Mouse (Mus musculus): ENCODE measurements around the gene Zmynd11. TPM values are rescaled to one million over a fixed set of nuclear protein-coding genes. Genes with fewer than 3 reads are reported as not detected.

Gene Zmynd11
- polyA plus RNA-seq, 1 experiment from 2014 or later, result 152 TPM

DNA sequence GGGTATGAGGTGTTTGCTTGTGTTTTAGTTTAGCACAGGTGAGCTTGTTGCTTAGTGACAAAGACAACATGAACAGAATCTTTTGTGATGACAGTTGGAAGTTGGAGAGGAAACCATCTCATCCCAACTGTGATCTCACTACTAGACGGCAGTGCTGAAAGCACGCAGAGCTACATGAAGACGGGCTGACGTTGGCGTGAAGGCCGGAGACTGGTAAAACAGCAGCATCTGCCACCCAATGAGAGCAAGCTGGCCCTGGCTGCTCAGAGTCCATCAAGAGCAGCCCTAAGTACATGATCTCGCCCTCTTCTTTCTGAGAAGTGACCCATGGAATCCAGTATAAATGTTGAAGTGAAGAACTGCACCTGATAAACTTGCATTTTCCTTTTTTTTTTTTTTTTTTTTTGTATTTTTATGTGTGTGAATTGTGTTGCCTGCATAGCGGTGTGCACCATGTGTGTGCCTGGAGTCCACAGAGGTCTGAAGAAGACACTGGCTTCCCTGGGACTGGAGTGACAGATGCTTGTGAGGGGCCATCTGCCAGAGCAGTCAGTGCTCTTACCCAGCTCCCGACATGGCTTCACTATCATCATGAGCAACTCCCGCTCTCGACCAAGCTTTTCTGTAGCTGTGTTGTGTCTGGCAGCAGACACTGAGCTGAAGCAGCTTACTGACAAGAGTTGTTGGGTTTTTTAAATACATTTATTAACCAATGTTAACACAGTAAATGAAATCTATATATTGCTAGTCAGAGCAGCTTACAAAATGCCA lies 80.8 kb downstream of the Zmynd11 start:
- Histone ChIP-seq H3K9me3 (no peaks in the 10 kb centered on the region), H3K27ac (replicated peaks) (0 out of 2 replicates have a peak overlapping the region, but pooled peaks have one; percentile 14), H3K36me3 (peaks cover 56% of the 10 kb centered on the region), H3K4me1 (replicated peaks) (no peaks in the 10 kb centered on the region), H3K27me3 (no peaks in the 10 kb centered on the region), H3K9ac (no peak overlapping the region), H3K4me3 (no peak overlapping the region), H3K4me2 (no peak overlapping the region)
- 88% methylated on average over 11 of the region's 11 CpGs for WGBS
- ATAC-seq (ENCODE audit: low FRiP score, low read depth), result no peak

GRCm38 (mm10) chr13:9683280-9683679 lies 81.8 kb downstream of the Zmynd11 start:
- peaks cover 45% of the 10 kb centered on the region for H3K36me3 ChIP-seq
- no peak overlapping the region for H3K4me2 ChIP-seq
- H3K27me3 ChIP-seq, result no peaks in the 10 kb centered on the region
- H3K4me1 ChIP-seq (replicated peaks), result no peaks in the 10 kb centered on the region
- no peak overlapping the region for H3K9ac ChIP-seq
- H3K4me3 ChIP-seq, result no peak overlapping the region
- H3K9me3 ChIP-seq, result no peaks in the 10 kb centered on the region
- 91% methylated on average over 4 of the region's 4 CpGs for WGBS
- H3K27ac ChIP-seq (replicated peaks), result no peak overlapping the region
- 0 out of 2 replicates have a peak, but pooled peaks have one; percentile 15 for ATAC-seq (ENCODE audit: low FRiP score, low read depth)

GRCm38 (mm10) chr13:9681492-9681891 lies 83.6 kb downstream of the Zmynd11 start:
- Histone ChIP-seq H3K9ac (no peak overlapping the region), H3K4me3 (no peak overlapping the region), H3K4me2 (no peak overlapping the region), H3K4me1 (replicated peaks) (no peaks in the 10 kb centered on the region), H3K27me3 (no peaks in the 10 kb centered on the region), H3K36me3 (peaks cover 28% of the 10 kb centered on the region), H3K9me3 (no peaks in the 10 kb centered on the region), H3K27ac (replicated peaks) (no peak overlapping the region)
- no peak for ATAC-seq (ENCODE audit: low FRiP score, low read depth)
- WGBS, result 94% methylated on average over 3 of the region's 3 CpGs

DNA sequence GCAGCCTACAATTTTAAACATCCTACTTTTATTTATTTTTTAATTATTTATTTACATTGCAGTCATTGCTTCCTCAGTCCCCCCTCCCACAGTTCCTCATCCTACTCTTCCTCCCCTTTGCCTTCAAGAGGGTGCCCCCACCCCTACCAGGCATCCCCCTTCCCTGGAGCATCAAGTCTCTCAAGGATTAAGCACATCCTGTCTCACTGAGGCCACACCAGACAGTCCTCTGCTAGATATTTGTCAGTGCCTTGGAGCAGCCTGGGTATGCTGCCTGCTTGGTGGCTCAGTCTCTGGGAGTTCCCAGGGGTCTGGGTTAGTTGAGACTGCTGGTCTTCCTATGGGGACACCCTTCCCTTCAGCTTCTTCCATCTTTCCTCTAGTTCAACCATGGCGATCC lies 91.0 kb downstream of the Zmynd11 start:
- no peak for ATAC-seq (ENCODE audit: low FRiP score, low read depth)
- Histone ChIP-seq H3K27ac (replicated peaks) (no peak overlapping the region), H3K27me3 (no peaks in the 10 kb centered on the region), H3K4me2 (no peak overlapping the region), H3K4me1 (replicated peaks) (no peaks in the 10 kb centered on the region), H3K9me3 (no peaks in the 10 kb centered on the region), H3K4me3 (no peak overlapping the region), H3K36me3 (peaks cover 16% of the 10 kb centered on the region), H3K9ac (no peak overlapping the region)
- 96% methylated on average over 1 of the region's 1 CpGs for WGBS

DNA sequence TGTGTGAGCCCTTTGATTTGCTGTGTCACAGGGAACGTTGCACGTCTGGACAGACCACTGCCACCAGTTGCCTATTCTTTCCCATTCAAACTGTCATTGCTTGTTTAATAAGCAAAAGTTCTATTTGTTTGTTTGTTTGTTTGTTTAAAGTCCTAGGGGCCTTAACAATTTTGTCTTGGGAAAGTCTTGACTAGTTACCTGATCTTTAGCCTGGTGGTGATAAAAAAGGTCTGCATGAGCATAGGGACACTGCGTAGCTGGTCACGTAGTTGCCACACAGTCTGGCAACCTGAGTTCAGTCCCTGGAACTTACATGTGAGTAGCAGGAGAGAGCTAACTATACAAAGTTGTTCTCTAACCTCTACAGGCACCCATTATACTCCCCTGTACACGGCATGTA lies 95.9 kb downstream of the Zmynd11 start:
- Histone ChIP-seq H3K27me3 (no peaks in the 10 kb centered on the region), H3K4me2 (no peak overlapping the region), H3K9me3 (no peaks in the 10 kb centered on the region), H3K4me3 (no peak overlapping the region), H3K4me1 (replicated peaks) (no peaks in the 10 kb centered on the region), H3K9ac (no peak overlapping the region), H3K27ac (replicated peaks) (no peak overlapping the region), H3K36me3 (peaks cover 30% of the 10 kb centered on the region)
- WGBS, result 93% methylated on average over 5 of the region's 5 CpGs
- no peak for ATAC-seq (ENCODE audit: low FRiP score, low read depth)

GRCm38 (mm10) chr13:9667954-9668496 lies 97.1 kb downstream of the Zmynd11 start:
- 86% methylated on average over 7 of the region's 7 CpGs for WGBS
- ATAC-seq (ENCODE audit: low FRiP score, low read depth), result no peak
- no peak overlapping the region for H3K4me2 ChIP-seq
- no peak overlapping the region for H3K27ac ChIP-seq (replicated peaks)
- no peak overlapping the region for H3K9ac ChIP-seq
- H3K9me3 ChIP-seq, result no peaks in the 10 kb centered on the region
- H3K4me1 ChIP-seq (replicated peaks), result no peaks in the 10 kb centered on the region
- no peaks in the 10 kb centered on the region for H3K27me3 ChIP-seq
- H3K36me3 ChIP-seq, result peaks cover 36% of the 10 kb centered on the region
- no peak overlapping the region for H3K4me3 ChIP-seq

GRCm38 (mm10) chr13:9663593-9663992 lies 101.5 kb downstream of the Zmynd11 start:
- H3K27ac ChIP-seq (replicated peaks), result no peak overlapping the region
- no peaks in the 10 kb centered on the region for H3K27me3 ChIP-seq
- peaks cover 43% of the 10 kb centered on the region for H3K36me3 ChIP-seq
- no peaks in the 10 kb centered on the region for H3K4me1 ChIP-seq (replicated peaks)
- WGBS, result 94% methylated on average over 1 of the region's 1 CpGs
- no peak overlapping the region for H3K9ac ChIP-seq
- ATAC-seq (ENCODE audit: low FRiP score, low read depth), result no peak
- no peak overlapping the region for H3K4me2 ChIP-seq
- no peaks in the 10 kb centered on the region for H3K9me3 ChIP-seq
- no peak overlapping the region for H3K4me3 ChIP-seq

DNA sequence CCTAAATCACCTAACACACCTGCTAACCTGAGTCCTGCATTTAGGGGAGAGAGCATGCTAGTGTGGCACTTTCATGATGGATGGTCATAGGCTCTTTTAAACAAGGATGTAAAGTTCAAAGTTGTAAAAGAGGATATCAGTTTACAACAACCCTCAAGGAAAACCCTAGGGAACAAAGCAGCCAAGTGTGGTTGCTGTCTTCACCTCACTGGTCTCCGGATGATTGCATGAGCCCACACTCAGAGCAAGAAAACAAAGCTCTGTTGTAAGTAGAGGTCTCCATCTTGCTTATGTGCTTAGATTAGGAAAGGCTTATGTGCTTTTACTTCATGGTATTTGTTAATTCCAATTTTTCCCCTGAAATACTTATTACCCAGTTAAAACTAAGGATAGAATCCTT lies 104.4 kb downstream of the Zmynd11 start:
- Histone ChIP-seq H3K9ac (no peak overlapping the region), H3K27me3 (no peaks in the 10 kb centered on the region), H3K4me3 (no peak overlapping the region), H3K36me3 (peaks cover 53% of the 10 kb centered on the region), H3K4me2 (no peak overlapping the region), H3K4me1 (replicated peaks) (no peaks in the 10 kb centered on the region), H3K9me3 (no peaks in the 10 kb centered on the region), H3K27ac (replicated peaks) (no peak overlapping the region)
- ATAC-seq (ENCODE audit: low FRiP score, low read depth), result no peak
- 88% methylated on average over 1 of the region's 1 CpGs for WGBS

GRCm38 (mm10) chr13:9656613-9657012 lies 108.5 kb downstream of the Zmynd11 start:
- Histone ChIP-seq H3K4me3 (no peak overlapping the region), H3K9ac (no peak overlapping the region), H3K4me1 (replicated peaks) (no peaks in the 10 kb centered on the region), H3K27ac (replicated peaks) (no peak overlapping the region), H3K9me3 (no peaks in the 10 kb centered on the region), H3K4me2 (no peak overlapping the region), H3K27me3 (no peaks in the 10 kb centered on the region), H3K36me3 (peaks cover 31% of the 10 kb centered on the region)
- 94% methylated on average over 6 of the region's 6 CpGs for WGBS
- ATAC-seq (ENCODE audit: low FRiP score, low read depth), result no peak

- 87% methylated on average over 3 of the region's 3 CpGs for WGBS
- no peak for ATAC-seq (ENCODE audit: low FRiP score, low read depth)
Measured at GRCm38 (mm10) chr13:9653018-9653417, 112.1 kb downstream of the Zmynd11 start.

GRCm38 (mm10) chr13:9650580-9650979 lies 114.5 kb downstream of the Zmynd11 start:
- H3K36me3 ChIP-seq, result 0 out of 2 replicates have a peak, but pooled peaks cover 3% of the 10 kb centered on the region
- no peak overlapping the region for H3K4me3 ChIP-seq
- H3K9me3 ChIP-seq, result no peaks in the 10 kb centered on the region
- H3K9ac ChIP-seq, result no peak overlapping the region
- H3K27ac ChIP-seq (replicated peaks), result no peak overlapping the region
- H3K4me2 ChIP-seq, result no peak overlapping the region
- no peaks in the 10 kb centered on the region for H3K4me1 ChIP-seq (replicated peaks)
- no peaks in the 10 kb centered on the region for H3K27me3 ChIP-seq
- no peak for ATAC-seq (ENCODE audit: low FRiP score, low read depth)

More at GRCm38 (mm10) chr13:9653018-9653417, 112.1 kb downstream of the Zmynd11 start:
- Histone ChIP-seq H3K4me1 (replicated peaks) (no peaks in the 10 kb centered on the region), H3K27ac (replicated peaks) (no peak overlapping the region), H3K27me3 (no peaks in the 10 kb centered on the region), H3K9me3 (no peaks in the 10 kb centered on the region), H3K9ac (no peak overlapping the region), H3K36me3 (peaks cover 10% of the 10 kb centered on the region), H3K4me3 (no peak overlapping the region), H3K4me2 (no peak overlapping the region)

DNA sequence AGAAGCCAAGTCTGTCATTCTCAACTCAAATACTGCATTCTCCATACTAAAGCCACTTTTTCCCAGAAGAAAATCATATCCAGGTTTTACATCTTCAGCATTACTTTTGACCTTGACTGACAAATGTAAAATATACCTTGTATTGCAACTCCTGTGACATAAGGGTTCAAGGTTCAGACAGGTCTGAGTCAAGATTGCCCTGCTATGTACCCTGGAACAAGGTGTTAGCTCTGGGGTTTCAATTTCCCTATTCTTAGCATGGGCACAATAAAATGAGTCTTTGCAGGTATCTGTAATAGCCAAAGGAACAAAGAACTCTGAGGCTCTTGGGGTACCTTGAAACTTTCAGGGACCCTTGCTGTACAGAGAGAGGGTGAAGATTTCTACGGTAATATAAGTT lies 115.2 kb downstream of the Zmynd11 start:
- no peak for ATAC-seq (ENCODE audit: low FRiP score, low read depth)
- WGBS, result 83% methylated on average over 1 of the region's 1 CpGs
- H3K9ac ChIP-seq, result no peak overlapping the region

More for the DNA sequence above, 115.2 kb downstream of the Zmynd11 start:
- Histone ChIP-seq H3K27me3 (no peaks in the 10 kb centered on the region), H3K36me3 (0 out of 2 replicates have a peak, but pooled peaks cover 3% of the 10 kb centered on the region), H3K4me1 (replicated peaks) (no peaks in the 10 kb centered on the region), H3K4me2 (no peak overlapping the region), H3K4me3 (no peak overlapping the region), H3K9me3 (no peaks in the 10 kb centered on the region), H3K27ac (replicated peaks) (no peak overlapping the region)
